Mouse (Mus musculus) left cerebral cortex, postnatal 25 days (tissue): ENCODE measurements around the gene Gdpd3. TPM values are rescaled to one million over a fixed set of nuclear protein-coding genes. Genes with fewer than 3 reads are reported as not detected.

ENCODE experiments used
- DNase-seq, 2 experiments: peaks; one replicate each; pipeline ENCODE4 v3.0.0; 2022; ENCODE audit warnings: low spot score in 2 of 2, mixed read lengths in 1 of 2
- intact Hi-C: fragments of 180-260 bp; cut with DNase I; formaldehyde crosslinking; loops from one replicate; pipeline ENCODE4 v1.15.1; 2025
- total RNA-seq, 2 experiments: library from RNA; stranded (reverse); gene quantifications; 2 replicates each; pipeline ENCODE4 v1.2.3; 2021

Gene Gdpd3
- total RNA-seq, 2 experiments from 2014 or later: 1.8 to 2.1 TPM

DNA sequence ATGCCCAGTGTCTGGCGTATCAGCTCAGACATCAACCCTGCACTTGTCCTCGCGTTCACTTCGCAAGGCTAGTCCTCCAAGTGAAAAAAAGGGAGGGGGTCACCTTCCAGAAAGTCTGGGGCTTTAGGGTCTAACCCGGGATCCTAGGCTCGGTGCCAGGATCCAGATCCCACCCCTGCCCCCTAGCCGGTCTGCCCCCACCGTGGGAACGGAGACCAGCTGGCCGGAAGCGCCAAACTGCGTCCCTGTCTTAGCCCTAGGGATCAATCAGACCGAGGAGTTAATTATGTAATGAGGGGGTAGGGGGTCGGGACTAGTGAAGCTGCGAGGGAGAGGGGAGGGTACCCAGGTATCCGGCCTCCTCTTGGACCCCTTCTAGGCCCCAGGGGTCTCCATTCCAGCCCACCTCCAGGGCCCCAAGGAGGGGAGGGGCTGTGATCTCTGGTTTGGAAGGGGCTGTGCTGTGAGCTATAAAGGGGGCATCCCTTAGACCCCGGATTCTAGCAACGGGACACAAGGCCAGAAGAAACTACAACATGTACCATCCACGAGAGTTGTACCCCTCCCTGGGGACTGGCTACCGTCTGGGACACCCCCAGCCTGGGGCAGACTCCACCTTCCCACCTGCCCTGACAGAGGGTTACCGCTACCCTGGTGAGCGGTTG, 15.0 kb downstream of the Gdpd3 start, which contains the start of gene Tbx6:
Gene Tbx6, plus strand, starts transcription at position 513 of the 665 bp plus-strand sequence.
- intact Hi-C loops: no loop called here
- no peak for DNase-seq

DNA sequence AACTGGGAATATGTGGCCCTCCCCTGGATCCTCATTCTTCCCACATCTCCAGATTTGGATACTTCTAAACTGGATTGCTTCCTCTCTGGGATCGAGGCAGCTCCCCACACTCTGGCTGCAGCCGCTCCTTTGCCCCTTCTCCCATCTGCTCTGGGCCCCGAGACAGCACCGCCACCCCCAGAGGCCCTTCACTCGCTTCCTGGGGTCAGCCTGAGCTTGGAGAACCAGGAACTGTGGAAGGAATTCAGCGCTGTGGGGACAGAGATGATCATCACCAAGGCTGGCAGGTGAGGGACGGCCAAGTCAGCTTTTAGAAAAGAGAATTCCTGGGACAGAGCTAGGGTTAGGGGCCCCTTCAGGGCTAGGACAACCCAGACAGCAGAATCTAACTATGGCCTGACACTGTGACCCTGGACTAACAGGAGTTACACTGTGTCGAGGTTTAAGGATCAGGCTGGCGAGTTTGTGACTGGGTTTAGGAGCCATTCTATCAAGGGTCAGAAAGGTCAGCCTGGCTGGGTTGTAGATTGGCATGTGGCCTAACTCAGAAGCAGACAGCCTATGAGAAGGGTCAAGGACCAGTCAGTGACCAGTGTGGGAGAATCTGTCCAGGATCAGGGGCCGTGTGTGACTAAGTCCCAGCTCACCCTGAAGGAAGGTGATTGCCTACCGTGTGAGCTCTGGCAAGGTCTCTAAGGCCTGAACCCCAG, 15.7 kb downstream of the Gdpd3 start:
- DNase-seq: no peak
- intact Hi-C loops: no loop called here

DNA sequence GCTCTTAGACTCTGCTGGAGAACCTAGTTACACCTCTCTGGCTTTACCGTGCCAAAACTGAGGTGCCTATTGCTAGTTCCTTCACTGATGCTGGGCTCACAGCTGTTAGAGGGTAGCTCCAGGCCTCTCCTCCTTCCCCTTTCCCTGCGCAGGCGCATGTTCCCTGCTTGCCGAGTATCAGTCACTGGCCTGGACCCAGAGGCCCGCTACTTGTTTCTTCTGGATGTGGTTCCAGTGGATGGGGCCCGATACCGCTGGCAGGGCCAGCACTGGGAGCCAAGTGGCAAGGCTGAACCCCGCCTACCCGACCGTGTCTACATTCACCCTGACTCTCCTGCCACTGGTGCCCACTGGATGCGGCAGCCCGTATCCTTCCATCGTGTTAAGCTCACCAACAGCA, 16.6 kb downstream of the Gdpd3 start:
- DNase-seq: no peak
- intact Hi-C loops: no loop called here

DNA sequence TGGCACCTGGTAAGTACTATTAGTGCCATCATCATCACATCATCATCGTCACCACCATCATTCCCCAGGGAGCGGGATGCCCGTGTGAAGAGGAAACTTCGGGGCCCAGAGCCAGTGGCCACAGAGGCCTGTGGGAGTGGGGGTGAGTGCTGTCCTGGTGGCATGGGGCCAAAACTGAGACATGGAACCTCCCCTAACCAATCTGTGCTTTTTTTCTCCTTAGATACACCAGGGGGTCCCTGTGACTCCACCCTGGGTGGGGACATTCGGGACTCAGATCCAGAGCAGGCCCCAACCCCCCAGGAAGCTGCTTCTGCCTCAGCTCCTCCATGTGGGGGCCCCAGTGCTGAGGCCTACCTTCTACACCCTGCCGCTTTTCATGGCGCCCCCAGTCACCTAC, 18.3 kb downstream of the Gdpd3 start:
- no peak for DNase-seq
- intact Hi-C loops: no loop called here

GRCm38 (mm10) chr7:126785056-126785455, 18.9 kb downstream of the Gdpd3 start:
- intact Hi-C loops: no loop called here
- no peak for DNase-seq

- DNase-seq: no peak
- intact Hi-C loops: no loop called here
Observed at GRCm38 (mm10) chr7:126786142-126786541, 20.0 kb downstream of the Gdpd3 start.

DNA sequence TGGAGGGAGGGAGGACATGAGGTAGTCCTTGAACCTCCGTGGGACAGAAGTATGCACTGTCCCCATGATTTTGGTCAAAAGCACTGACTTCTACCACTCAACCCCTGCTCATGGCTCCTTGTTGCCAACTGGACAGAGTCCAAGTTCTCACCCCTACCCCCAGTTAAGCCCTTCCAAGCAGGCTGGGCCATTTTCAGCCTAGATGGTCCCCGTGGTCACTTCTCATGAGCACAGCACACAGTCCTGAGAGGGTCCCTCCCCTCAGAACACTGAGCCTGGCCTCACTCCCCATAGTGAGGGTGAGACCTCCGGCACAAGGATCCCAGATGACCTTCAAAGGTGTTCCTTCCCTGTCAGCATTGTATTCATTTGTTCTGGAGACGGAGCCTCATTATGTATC, 23.0 kb downstream of the Gdpd3 start:
- no peak for DNase-seq
- intact Hi-C loops: no loop called here

GRCm38 (mm10) chr7:126791851-126792720, 26.0 kb downstream of the Gdpd3 start, which contains the start of gene Ppp4c:
TSS of gene Ppp4c (minus strand) at chr7:126792496.
- intact Hi-C loops: no loop called here
- peak; percentile 97 to 98 for DNase-seq

DNA sequence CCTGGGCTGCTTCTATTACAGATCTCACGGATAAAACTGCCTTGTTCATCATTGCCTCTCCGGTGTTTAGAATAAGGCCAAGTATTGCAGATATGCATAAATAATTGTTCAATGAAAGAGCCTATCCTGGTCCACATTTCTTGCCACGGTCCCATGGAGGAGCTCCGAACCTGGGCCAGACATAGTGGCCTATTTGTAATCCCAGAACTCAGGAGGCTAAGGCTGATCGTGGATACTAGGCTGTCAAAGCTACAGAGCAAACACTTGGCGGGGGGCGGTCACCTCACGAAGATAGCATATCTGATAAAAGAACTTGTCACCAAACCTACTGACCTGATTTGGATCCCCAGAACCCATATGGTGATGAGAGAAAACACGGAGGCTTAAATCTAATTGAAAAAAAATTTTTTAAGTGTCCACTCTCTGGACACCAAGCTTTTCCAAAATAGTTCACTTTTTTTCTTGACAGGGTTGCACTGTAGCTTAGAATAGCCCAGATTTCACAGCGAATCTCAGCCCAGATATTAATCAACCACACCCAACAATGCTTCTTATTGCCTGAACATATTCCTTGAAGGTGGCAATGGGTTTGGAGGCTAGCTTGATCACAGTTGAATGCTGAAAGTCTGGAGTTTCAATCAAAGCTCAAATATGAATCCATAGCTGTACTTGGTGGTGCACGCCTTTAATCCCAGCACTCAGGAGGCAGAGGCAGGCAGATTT, 26.7 kb downstream of the Gdpd3 start:
- intact Hi-C loops: no loop called here
- no peak for DNase-seq

- intact Hi-C loops: no loop called here
- no peak for DNase-seq
Observed at GRCm38 (mm10) chr7:126793456-126794270, 27.5 kb downstream of the Gdpd3 start.

DNA sequence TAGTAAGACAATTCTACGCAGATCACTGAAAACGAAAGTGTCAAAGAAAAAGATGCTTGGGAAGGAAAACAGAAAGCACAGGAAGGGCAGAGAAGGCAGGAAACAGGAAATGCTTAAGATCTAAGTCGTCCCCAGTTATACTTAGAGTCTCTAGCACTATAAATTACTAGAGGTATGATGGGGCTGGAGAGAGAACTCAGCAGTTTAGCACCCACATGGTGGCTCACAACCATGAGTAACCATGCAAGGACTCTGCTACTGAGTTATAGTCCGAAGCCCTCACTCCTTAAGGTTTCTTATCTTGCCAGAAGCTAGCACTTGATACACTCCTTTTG, 28.1 kb downstream of the Gdpd3 start:
- intact Hi-C loops: no loop called here
- DNase-seq: no peak

GRCm38 (mm10) chr7:126795387-126796317, 29.5 kb downstream of the Gdpd3 start:
- peak in 1 of 2 experiments; percentile 29 for DNase-seq
- intact Hi-C loops: loop anchor here (5.0 kb wide), 1 partner anchor 293 kb away; the partner anchor contains the start of gene Atxn2l

- peak; percentile 37 to 73 for DNase-seq
- intact Hi-C loops: loop anchor here (5.0 kb wide), 1 partner anchor 294 kb away; the partner anchor contains the start of gene Atxn2l
Observed at GRCm38 (mm10) chr7:126796350-126796932, 30.3 kb downstream of the Gdpd3 start.

DNA sequence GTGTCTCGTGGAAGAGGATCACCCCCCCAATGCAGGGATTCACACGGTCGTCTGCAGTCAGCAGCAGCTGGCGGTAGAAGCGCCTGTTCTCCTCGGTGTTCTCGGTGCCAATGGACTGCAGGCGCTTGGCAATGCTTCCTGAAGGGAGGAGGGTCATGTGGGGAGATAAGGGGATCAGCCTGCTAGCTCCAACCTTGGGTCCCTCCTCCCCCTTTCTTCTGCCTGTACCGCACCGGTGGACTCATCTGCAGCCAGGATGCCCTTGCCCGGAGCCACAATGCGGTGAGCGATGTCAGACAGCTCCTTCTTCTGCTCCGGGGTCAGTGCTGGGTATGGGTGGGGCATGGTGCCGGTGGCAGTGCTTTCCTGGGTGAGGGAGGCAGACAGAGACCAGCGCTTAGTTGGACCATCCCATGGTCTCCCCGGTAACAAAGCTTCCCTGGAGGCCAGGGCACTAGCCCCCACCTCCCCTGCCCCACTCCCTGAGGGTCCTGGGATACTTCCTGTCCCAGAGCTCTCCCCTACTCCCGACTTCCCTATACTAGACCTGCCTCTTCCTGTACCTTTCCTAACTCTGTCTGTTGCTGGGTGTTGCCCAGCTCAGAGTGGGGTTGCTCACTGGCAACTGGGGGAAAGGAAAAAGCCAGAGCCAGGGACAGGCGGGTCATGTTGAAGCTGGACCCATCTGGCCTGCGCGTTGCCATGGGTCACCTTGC, 31.4 kb downstream of the Gdpd3 start, which contains the start of gene Fam57b:
Gene Fam57b, plus strand, starts transcription at position 258 of the 716 bp plus-strand sequence.
- peak in 1 of 2 experiments; percentile 26 for DNase-seq
- intact Hi-C loops: loop anchor here (2.0 to 5.0 kb wide), 3 partner anchors 21 to 295 kb away; partner anchors contain the start of genes Atxn2l and Ypel3

GRCm38 (mm10) chr7:126798127-126799049, 32.3 kb downstream of the Gdpd3 start:
- intact Hi-C loops: loop anchor here (1.0 to 5.0 kb wide), 4 partner anchors 22 to 296 kb away; partner anchors contain the start of genes Atxn2l, Maz and Ypel3
- peak in 1 of 2 experiments; percentile 50 for DNase-seq
